Mouse (Mus musculus): ENCODE data around the gene Lmntd1.

The Lmntd1 gene

GRCm38 (mm10) chr6:145557059-145557992, 56.8 kb downstream of the Lmntd1 start:
- WGBS = 86% methylated on average over 15 of the region's 15 CpGs

GRCm38 (mm10) chr6:145553226-145553625, 60.9 kb downstream of the Lmntd1 start:
- WGBS = 59% methylated on average over 7 of the region's 7 CpGs

DNA sequence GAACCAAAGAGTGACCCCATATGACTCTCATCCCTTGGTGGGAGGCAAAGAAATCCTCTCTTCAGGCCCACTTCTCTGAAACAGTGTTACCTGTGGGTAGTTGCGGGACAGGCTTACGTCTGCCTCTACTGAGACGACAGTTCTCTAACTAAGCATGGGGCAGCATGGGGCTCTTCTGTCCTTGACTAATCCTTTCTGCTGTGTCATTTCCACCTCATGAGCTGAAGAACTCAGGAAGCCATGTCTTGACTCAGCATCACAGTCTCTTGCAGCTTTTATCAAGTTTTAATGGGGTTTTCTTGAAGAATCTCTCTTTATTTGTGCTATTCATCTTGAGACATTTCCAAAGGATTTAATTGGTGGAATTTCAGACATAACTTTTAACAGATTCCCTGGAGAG, 61.3 kb downstream of the Lmntd1 start:
- 85% methylated on average over 3 of the region's 3 CpGs for WGBS

GRCm38 (mm10) chr6:145550993-145551392, 63.1 kb downstream of the Lmntd1 start:
- WGBS = 94% methylated on average over 5 of the region's 5 CpGs

GRCm38 (mm10) chr6:145545927-145546641, 68.0 kb downstream of the Lmntd1 start:
- WGBS = 43% methylated on average over 13 of the region's 13 CpGs

- 93% methylated on average over 2 of the region's 2 CpGs for WGBS
These were observed 69.3 kb downstream of the Lmntd1 start for GRCm38 (mm10) chr6:145544838-145545237.

DNA sequence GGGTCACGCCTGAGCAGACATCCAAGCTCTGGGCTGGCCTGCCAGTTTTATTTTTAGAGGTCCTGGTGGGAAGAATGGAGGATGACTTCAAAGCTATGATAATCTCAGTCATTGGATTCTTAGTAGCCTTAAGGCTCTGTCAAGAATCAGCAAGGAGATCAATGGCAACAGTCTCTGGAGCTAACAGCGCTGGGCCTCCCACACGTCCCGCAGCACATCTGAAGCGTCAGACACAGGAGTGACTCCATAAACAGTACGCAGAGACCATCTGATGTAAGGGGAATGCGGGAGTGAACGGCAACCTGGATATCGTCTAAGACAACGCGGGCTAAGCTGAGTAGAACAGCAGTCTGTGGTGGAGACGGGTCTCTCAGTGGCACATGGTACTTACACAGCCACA, 69.8 kb downstream of the Lmntd1 start:
- WGBS = 85% methylated on average over 12 of the region's 12 CpGs

DNA sequence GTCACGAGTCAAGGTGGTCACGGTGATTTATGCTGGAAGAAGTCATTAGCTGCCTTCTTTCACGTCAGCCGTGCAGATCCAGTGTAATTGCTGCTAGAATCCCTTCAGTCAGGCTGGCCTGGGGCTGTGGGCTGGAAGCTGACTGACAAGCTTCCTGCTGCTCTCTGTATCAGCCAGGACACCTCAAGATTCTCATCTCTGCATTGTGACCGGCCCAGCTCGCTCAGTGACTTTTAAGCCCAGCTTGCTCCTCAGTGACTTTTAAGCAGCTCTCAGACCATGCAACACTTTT, 74.6 kb downstream of the Lmntd1 start:
- WGBS = 82% methylated on average over 6 of the region's 6 CpGs

- WGBS = 86% methylated on average over 11 of the region's 11 CpGs
These were observed 75.1 kb downstream of the Lmntd1 start for GRCm38 (mm10) chr6:145538787-145539567.

GRCm38 (mm10) chr6:145530464-145530863, 83.7 kb downstream of the Lmntd1 start:
- WGBS = 83% methylated on average over 3 of the region's 3 CpGs

GRCm38 (mm10) chr6:145523337-145523736, 90.8 kb downstream of the Lmntd1 start:
- WGBS = 86% methylated on average over 9 of the region's 9 CpGs

GRCm38 (mm10) chr6:145522617-145523016, 91.5 kb downstream of the Lmntd1 start:
- 82% methylated on average over 12 of the region's 12 CpGs for WGBS

DNA sequence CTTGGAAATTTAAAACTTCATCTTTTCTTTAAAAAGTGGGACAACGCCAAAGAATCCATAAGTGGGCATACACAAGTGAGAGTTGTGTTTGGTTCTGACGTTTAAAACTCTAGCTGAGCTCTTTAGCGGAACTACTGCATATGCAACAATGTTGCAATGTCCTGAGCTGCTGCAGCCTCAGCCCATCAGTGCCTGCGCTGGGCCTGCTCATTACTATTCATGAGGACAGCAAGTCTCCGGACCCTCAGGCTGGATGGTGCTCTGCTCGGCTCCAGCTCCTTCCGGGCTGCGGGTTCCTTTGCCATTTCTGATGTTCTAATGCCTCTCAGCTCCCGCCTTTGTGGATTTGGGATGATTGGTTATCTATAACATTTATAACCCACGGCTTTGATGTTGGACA, 97.1 kb downstream of the Lmntd1 start:
- 65% methylated on average over 10 of the region's 10 CpGs for WGBS

GRCm38 (mm10) chr6:145515859-145516581, 98.1 kb downstream of the Lmntd1 start:
- 77% methylated on average over 10 of the region's 10 CpGs for WGBS

DNA sequence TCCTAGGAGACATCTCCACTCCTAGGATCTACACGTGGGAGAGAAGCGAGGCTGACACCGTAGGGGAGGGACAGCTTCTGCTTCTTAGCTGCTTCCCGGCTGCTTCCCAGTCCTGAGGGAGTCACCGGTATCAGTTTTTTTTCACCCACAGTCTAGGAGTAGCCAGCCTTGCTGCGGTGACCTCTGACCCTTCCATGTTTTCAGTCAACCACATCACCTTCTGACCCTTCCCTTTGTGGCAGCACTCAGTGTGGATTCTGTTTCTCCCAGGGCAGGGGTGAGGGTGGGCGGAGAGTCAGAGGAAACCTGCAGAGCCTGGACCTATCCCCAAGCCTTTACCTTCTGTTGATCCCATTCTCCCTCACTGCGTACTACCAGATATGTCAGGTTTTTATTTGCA, 102.9 kb downstream of the Lmntd1 start:
- WGBS = 66% methylated on average over 8 of the region's 8 CpGs

GRCm38 (mm10) chr6:145508828-145509227, 105.3 kb downstream of the Lmntd1 start:
- WGBS = 91% methylated on average over 12 of the region's 12 CpGs

DNA sequence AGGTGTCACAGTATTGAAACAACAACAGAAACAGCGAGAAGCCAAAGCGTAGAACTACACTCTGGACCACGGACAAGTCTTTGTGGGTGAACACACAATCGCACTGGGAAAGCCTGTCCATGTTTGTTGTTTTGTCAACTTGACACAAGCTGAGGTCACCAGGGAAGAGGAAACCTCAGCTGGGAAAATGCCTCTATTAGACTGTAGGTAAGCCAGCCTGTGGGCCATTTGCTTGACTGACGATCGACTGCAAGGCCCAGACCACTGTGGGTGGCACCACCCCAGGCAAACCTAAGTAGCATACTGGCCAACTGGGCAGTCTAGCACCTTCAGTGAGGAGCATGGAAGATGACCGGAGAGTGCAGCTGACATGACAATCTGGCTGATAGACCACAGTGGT, 112.4 kb downstream of the Lmntd1 start:
- WGBS = 91% methylated on average over 7 of the region's 7 CpGs

GRCm38 (mm10) chr6:145499574-145500546, 114.3 kb downstream of the Lmntd1 start:
- 88% methylated on average over 19 of the region's 19 CpGs for WGBS

DNA sequence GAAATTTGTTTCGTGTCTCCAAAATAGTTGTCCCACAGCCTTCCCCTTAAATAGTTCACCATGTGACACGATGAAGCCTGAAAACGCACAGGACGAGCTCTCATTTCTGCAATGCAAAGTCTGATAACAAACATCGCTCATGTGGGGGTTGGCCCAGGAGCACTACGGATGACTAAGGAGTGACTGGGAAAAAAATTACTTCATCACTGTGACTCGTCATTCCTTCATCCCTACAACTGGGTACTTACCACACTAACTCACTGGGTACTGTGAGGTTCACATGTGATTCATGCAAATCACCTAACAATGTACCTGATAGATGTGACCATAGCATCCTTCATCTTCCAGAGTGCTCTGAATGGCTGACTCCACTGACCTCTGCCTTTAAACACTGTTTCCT, 118.4 kb downstream of the Lmntd1 start:
- WGBS = 89% methylated on average over 7 of the region's 7 CpGs

DNA sequence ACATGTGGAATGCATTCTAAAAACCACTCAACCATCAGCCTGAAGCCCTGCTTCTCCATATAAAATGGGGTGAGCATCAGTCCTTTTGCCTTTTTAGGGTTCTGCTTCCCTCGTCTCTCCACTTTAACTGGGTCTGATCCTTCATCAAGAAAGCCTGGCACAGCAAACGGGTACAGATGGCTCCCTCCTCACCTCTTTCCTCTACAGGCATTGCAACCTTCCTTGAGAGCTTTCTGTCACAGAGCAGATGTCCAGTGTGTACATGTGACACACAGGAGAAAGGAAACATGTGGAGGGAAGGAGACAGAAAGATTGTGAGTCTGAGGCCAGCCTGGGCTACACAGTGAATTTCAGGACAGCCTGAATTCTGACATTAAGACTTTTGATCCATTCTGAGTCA, 125.9 kb downstream of the Lmntd1 start:
- 57% methylated on average over 2 of the region's 2 CpGs for WGBS
